Mouse (Mus musculus) ES-E14 (cell line): ENCODE measurements around the gene Lyrm7. TPM values are rescaled to one million over a fixed set of nuclear protein-coding genes. Genes with fewer than 3 reads are reported as not detected.

ENCODE experiments used
- DNase-seq: peaks from one replicate; pipeline ENCODE4 v3.0.0-alpha.2; 2013; ENCODE audit warnings: low read depth, low spot score
- H3K27ac ChIP-seq: 2 replicates; pipeline ENCODE4 v1.5.1; 2012; ENCODE audit warnings: low read depth, mild to moderate bottlenecking, low read length, moderate library complexity, mixed read lengths; ENCODE audit not compliant: poor library complexity, insufficient read depth, severe bottlenecking
- H3K36me3 ChIP-seq: 2 replicates; pipeline ENCODE4 v1.6.1; 2012; ENCODE audit warnings: mild to moderate bottlenecking, low read length, moderate library complexity, mixed read lengths; ENCODE audit not compliant: control insufficient read depth, poor library complexity, insufficient read depth, severe bottlenecking
- H3K4me1 ChIP-seq, 2 experiments: fragments of 150-350 bp in 1 of 2; sonication (generic) in 1 of 2; 2 replicates each; pipeline ENCODE4 v1.6.1; 2012; ENCODE audit warnings: low read length in 2 of 2, mild to moderate bottlenecking in 1 of 2, mixed read lengths in 1 of 2; ENCODE audit not compliant: control insufficient read depth in 2 of 2, insufficient read depth in 2 of 2, poor library complexity in 1 of 2
- H3K4me3 ChIP-seq, 2 experiments: fragments of 150-350 bp in 1 of 2; sonication (generic) in 1 of 2; 2 replicates each; pipeline ENCODE4 v1.5.1; 2012; ENCODE audit warnings: low read length in 2 of 2, low read depth in 1 of 2, mild to moderate bottlenecking in 1 of 2, mixed read lengths in 1 of 2; ENCODE audit not compliant: insufficient read depth in 1 of 2, poor library complexity in 1 of 2, severe bottlenecking in 1 of 2
- H3K9ac ChIP-seq: 2 replicates; pipeline ENCODE4 v1.6.1; 2012; ENCODE audit warnings: low read depth, mild to moderate bottlenecking, low read length, mixed read lengths; ENCODE audit not compliant: poor library complexity, insufficient read depth, severe bottlenecking
- H3K9me3 ChIP-seq: fragments of 150-350 bp; sonication (generic); 2 replicates; pipeline ENCODE4 v1.6.1; 2012; ENCODE audit warnings: low read depth, mild to moderate bottlenecking, low read length; ENCODE audit not compliant: control insufficient read depth, insufficient read depth
- CHD2 ChIP-seq: IDR thresholded peaks from 2 replicates; pipeline ENCODE4 v1.6.1; 2014; ENCODE audit warnings: mild to moderate bottlenecking, low read depth, low read length, inconsistent platforms
- HCFC1 ChIP-seq: IDR thresholded peaks from 2 replicates; pipeline ENCODE4 v1.6.1; 2012; ENCODE audit warnings: low read length, inconsistent platforms, borderline replicate concordance; ENCODE audit not compliant: insufficient read depth
- MAFK ChIP-seq: IDR thresholded peaks from 2 replicates; pipeline ENCODE4 v1.6.1; 2014; ENCODE audit warnings: mild to moderate bottlenecking, low read depth, low read length, inconsistent platforms; ENCODE audit not compliant: insufficient read depth
- ZC3H11A ChIP-seq: IDR thresholded peaks from 2 replicates; pipeline ENCODE4 v1.6.1; 2012; ENCODE audit warnings: low read depth, mild to moderate bottlenecking, inconsistent platforms, low read length, borderline replicate concordance
- ZNF384 ChIP-seq: IDR thresholded peaks from 2 replicates; pipeline ENCODE4 v1.6.1; 2012; ENCODE audit warnings: low read depth, low read length, inconsistent platforms
- in situ Hi-C, 2 experiments: fragments of 600-800 bp; cut with MboI; formaldehyde crosslinking; loops; one replicate each; pipeline ENCODE4 v1.15.1; 2025; ENCODE audit warnings: low sequenced_read_pairs in 2 of 2, inconsistent platforms in 1 of 2; ENCODE audit not compliant: unreplicated experiment in 2 of 2
- total RNA-seq: library from RNA; depleted of rRNA; stranded (reverse); fragments of 300-350 nt; gene quantifications from 2 replicates; pipeline ENCODE4 v1.2.3, GENCODE M21; 2012

Lyrm7 gene
- total RNA-seq, 1 experiment: 0.98 TPM

GRCm38 (mm10) chr11:54808177-54808576 lies 52.5 kb downstream of the Lyrm7 start:
- Histone ChIP-seq H3K27ac (no peak overlapping the region), H3K9me3 (no peaks in the 10 kb centered on the region), H3K36me3 (no peaks in the 10 kb centered on the region), H3K9ac (no peak overlapping the region), H3K4me3 (no peak overlapping the region), H3K4me1 (peaks cover 0 to 2% of the 10 kb centered on the region in 2 experiments; a peak in 1 of 4 replicates)
- DNase-seq: no peak
- TF ChIP-seq HCFC1 (no peak), ZC3H11A (no peak), CHD2 (no peak), MAFK (no peak), ZNF384 (no peak)
- in situ Hi-C loops: no loop called here

- in situ Hi-C loops: no loop called here
- no peak for DNase-seq
- TF ChIP-seq CHD2 (no peak), ZC3H11A (no peak), ZNF384 (no peak), HCFC1 (no peak), MAFK (no peak)
- no peaks in the 10 kb centered on the region for H3K9me3 ChIP-seq
- H3K4me3 ChIP-seq: no peak overlapping the region
- H3K27ac ChIP-seq: no peak overlapping the region
- peaks cover 0 to 2% of the 10 kb centered on the region in 2 experiments; a peak in 1 of 4 replicates for H3K4me1 ChIP-seq
- no peaks in the 10 kb centered on the region for H3K36me3 ChIP-seq
- H3K9ac ChIP-seq: no peak overlapping the region
These were observed 53.0 kb downstream of the Lyrm7 start for GRCm38 (mm10) chr11:54807669-54808068.

DNA sequence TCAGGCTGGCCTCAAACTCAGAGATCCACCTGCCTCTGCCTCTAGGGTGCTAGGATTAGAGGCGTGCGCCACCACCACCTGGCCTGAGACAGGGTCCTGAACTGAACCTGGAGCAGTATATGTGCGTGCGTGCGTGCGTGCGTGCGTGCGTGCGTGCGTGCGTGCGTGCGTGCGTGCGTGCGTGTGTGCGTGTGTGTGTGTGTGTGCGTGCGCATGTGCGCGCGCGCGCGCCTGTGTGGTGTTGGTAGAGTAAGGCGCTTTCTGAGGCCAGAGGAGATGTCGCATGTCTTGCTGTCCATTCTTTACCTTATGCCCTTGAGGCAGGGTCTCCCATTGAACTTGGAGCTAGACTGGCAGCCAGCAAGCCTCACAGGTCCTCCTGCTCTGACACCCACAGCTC lies 53.8 kb downstream of the Lyrm7 start:
- peak overlapping the region in 1 of 2 experiments; percentile 20; a peak in 1 of 4 replicates for H3K4me3 ChIP-seq
- H3K9ac ChIP-seq: no peak overlapping the region

GRCm38 (mm10) chr11:54805196-54805595 lies 55.5 kb downstream of the Lyrm7 start:
- H3K9ac ChIP-seq: no peak overlapping the region
- no peaks in the 10 kb centered on the region for H3K36me3 ChIP-seq
- H3K9me3 ChIP-seq: no peaks in the 10 kb centered on the region
- H3K4me1 ChIP-seq: peaks cover 0 to 2% of the 10 kb centered on the region in 2 experiments; a peak in 1 of 4 replicates
- in situ Hi-C loops: no loop called here
- H3K27ac ChIP-seq: no peak overlapping the region
- H3K4me3 ChIP-seq: no peak overlapping the region
- TF ChIP-seq HCFC1 (no peak), ZNF384 (no peak), ZC3H11A (no peak), MAFK (no peak), CHD2 (no peak)
- no peak for DNase-seq

More for the DNA sequence above, 53.8 kb downstream of the Lyrm7 start:
- Histone ChIP-seq H3K36me3 (no peaks in the 10 kb centered on the region), H3K4me1 (peaks cover 0 to 2% of the 10 kb centered on the region in 2 experiments; a peak in 1 of 4 replicates), H3K9me3 (no peaks in the 10 kb centered on the region), H3K27ac (no peak overlapping the region)
- TF ChIP-seq CHD2: no peak
- no peak for TF ChIP-seq ZC3H11A
- no peak for TF ChIP-seq HCFC1
- TF ChIP-seq ZNF384: no peak
- no peak for TF ChIP-seq MAFK
- in situ Hi-C loops: no loop called here
- no peak for DNase-seq

DNA sequence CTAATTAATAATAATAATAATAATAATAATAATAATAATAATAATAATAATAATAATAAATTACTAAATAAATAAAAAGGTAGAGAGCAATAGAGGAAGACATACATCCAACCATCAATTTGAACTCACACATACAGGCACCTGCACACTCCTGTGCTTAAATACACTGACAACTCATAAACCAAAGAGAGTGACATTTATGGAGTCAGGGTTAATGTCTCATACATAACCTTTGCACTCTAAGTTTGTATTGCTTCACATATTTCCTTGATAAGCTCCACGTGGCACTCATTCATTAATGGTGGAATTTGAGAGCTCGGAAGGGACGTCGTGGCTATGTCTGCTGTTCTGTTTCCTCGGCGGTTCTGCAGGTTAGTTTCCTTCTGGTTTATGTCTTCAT lies 58.1 kb downstream of the Lyrm7 start:
- in situ Hi-C loops: no loop called here
- H3K27ac ChIP-seq: no peak overlapping the region
- no peak for TF ChIP-seq CHD2
- TF ChIP-seq HCFC1: no peak
- TF ChIP-seq MAFK: no peak
- no peak for TF ChIP-seq ZC3H11A
- no peak for TF ChIP-seq ZNF384
- no peak overlapping the region for H3K4me3 ChIP-seq
- peaks cover 0 to 2% of the 10 kb centered on the region in 2 experiments; a peak in 1 of 4 replicates for H3K4me1 ChIP-seq
- no peaks in the 10 kb centered on the region for H3K9me3 ChIP-seq
- H3K9ac ChIP-seq: no peak overlapping the region
- no peaks in the 10 kb centered on the region for H3K36me3 ChIP-seq
- no peak for DNase-seq
